Mouse (Mus musculus) heart, embryonic 10.5 days (tissue): ENCODE data around the gene Ptpn12. TPM values are rescaled to one million over a fixed set of nuclear protein-coding genes. Genes with fewer than 3 reads are reported as not detected.

ENCODE experiments used
- DNase-seq: peaks from one replicate; pipeline ENCODE4 v3.0.0-alpha.2; 2017; ENCODE audit warnings: low spot score
- H3K27ac ChIP-seq: fragments of 300-500 bp; sonication (generic); 2 replicates; pipeline ENCODE4 v1.5.1; 2016; ENCODE audit warnings: mild to moderate bottlenecking
- H3K27me3 ChIP-seq: fragments of 300-500 bp; sonication (generic); 2 replicates; pipeline ENCODE4 v1.6.1; 2016; ENCODE audit warnings: mild to moderate bottlenecking; ENCODE audit not compliant: poor library complexity, insufficient read depth, severe bottlenecking
- H3K36me3 ChIP-seq: fragments of 300-500 bp; sonication (generic); 2 replicates; pipeline ENCODE4 v1.6.1; 2016; ENCODE audit warnings: mild to moderate bottlenecking, moderate library complexity
- H3K4me1 ChIP-seq: fragments of 300-500 bp; sonication (generic); 2 replicates; pipeline ENCODE4 v1.6.1; 2016; ENCODE audit warnings: mild to moderate bottlenecking
- H3K4me3 ChIP-seq: fragments of 300-500 bp; sonication (generic); 2 replicates; pipeline ENCODE4 v1.5.1; 2016; ENCODE audit warnings: mild to moderate bottlenecking, moderate library complexity
- H3K9me3 ChIP-seq: fragments of 300-500 bp; sonication (generic); 2 replicates; pipeline ENCODE4 v1.6.1; 2016; ENCODE audit warnings: mild to moderate bottlenecking, moderate library complexity
- WGBS: fragments of 180-500 bp; shearing (Covaris S2); methylation state at CpG from one replicate; pipeline ENCODE4 v1.1.7; 2016; 5-methylcytosine and 5-hydroxymethylcytosine counted together
- polyA plus RNA-seq: library from polyadenylated mRNA; unstranded; fragments of >200 nt; fragmentation: Nextera tagmentation; extraction: Ambion mirVana; gene quantifications from 2 replicates; pipeline ENCODE4 v1.2.1, GENCODE M21; 2016

Ptpn12 gene
- polyA plus RNA-seq, 1 experiment from 2014 or later, result 19.9 TPM

DNA sequence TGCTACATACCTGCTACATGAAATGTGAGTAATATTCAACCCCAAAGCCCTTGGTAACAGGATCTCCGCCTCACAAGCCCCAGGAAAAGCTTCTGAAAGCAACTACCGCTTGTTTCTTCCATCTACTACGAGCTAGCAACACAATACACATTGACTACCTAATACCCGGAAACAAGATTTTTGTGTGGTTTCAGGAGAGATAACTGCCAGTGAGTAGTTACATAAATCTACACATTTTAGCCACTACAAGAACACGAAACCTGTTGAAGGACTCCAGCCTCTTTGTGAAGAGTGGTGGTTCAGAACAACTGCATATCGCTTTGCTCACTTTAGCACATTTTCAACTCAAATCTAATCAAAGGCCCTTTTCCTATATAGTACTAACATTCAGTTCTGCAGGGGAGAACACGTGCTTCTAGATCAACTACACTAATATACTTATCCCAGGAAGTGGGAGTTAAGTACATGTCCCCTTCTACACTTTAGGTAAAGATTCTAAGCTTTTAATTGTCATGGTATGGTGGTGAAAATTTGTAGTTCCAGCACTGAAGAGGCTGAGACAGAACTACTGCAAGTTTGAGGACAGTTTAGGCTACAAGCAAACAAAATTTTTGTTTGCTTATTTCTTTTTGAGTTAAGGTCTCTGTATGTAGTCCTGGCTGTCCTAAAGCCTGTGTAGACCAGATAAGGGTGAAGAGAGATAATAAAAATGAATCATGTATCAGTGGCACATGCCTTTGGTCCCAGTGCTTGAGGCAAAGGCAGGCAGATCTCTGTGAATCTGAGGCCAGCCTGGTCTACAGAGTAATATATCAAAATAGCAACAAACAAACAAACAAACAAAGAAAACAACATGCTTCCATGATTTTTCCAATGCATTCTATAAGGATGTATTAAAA lies 9.3 kb downstream of the Ptpn12 start:
- no peak for DNase-seq
- Histone ChIP-seq H3K27ac (no peak overlapping the region), H3K27me3 (no peaks in the 10 kb centered on the region), H3K36me3 (no peaks in the 10 kb centered on the region), H3K9me3 (no peaks in the 10 kb centered on the region), H3K4me1 (0 out of 2 replicates have a peak, but pooled peaks cover 3% of the 10 kb centered on the region), H3K4me3 (no peak overlapping the region)
- 73% methylated on average over 7 of the region's 7 CpGs for WGBS

DNA sequence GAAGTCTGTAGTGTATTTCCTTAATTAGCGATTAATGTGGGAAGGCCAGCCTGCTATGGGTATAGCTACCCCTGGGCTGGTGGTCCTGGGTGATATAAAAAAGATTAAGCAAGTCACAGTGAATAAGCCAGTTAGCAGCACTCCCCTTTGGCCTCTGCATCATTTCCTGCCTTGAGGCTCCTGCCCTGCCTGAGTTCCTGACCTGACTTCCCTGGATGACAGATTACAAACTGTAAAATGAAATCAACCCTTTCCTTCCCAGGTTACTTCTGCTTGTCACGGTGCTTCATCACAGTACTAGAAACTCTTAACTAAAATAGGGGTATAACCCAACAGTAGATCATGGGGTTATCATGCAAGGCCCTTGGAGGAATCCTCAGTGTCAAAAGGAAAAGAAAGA lies 10.2 kb downstream of the Ptpn12 start:
- Histone ChIP-seq H3K27ac (no peak overlapping the region), H3K36me3 (no peaks in the 10 kb centered on the region), H3K27me3 (no peaks in the 10 kb centered on the region), H3K9me3 (no peaks in the 10 kb centered on the region), H3K4me3 (no peak overlapping the region), H3K4me1 (no peaks in the 10 kb centered on the region)
- 75% methylated on average over 2 of the region's 2 CpGs for WGBS
- DNase-seq, result no peak

DNA sequence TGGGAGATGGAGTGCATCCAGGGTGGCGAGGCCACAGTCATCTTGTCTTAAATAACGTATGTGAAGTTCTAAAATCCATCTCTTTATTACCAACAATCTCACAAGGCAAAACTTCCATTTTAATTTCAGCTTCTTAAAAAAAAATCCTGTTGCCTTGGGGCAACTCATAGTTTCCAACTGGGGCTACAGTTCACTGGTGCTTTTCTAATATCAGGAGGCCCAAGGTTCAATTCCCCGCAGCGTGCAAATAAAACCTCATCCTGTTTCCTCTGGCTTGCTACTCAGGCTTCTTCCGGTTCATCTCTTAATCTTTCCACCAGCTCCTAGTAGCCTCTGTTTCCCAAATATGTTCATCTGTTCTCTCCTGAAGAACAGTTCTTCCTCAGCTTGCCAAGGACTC lies 17.6 kb downstream of the Ptpn12 start:
- Histone ChIP-seq H3K36me3 (no peaks in the 10 kb centered on the region), H3K27ac (no peak overlapping the region), H3K9me3 (no peaks in the 10 kb centered on the region), H3K4me1 (peaks cover 5% of the 10 kb centered on the region; the same call in 1 of the 2 replicates), H3K4me3 (no peak overlapping the region), H3K27me3 (no peaks in the 10 kb centered on the region)
- DNase-seq, result no peak
- whole genome bisulfite sequencing, result 87% methylated on average over 5 of the region's 5 CpGs

DNA sequence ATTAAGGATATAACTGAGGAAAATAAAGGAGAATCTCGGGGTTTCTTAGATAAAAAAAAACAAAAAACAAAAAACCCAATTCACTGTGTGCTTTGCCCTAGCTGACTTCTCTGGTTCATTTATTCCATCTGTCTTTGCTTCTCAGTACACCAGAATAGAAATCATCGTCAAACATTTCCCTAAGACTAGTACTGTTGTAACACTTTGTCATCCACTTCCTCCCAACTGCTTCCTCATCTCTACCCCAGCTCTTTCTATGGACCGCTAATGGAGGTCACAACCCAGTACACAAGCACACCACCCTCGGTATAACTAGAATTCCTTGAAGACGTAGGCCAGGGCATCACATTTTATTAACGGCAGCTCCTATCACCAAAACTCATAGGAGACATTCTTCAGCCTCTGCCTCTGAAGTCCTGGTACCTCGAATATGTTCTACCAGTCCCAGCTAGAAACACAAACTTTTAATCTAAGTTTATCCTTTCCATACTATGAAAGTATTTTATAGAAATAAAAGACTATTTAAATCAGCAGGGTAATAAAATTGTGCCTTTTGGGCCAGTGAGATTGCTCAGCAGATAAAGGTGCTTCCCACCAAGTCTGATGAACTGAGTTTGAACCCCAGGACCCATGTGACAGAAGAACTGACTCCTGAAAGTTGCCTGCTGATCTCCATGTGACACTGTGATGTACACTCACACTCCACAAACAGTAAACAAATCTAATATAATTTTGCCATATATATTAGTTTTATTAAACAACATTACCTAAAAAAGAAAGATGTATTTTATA lies 19.8 kb downstream of the Ptpn12 start:
- peaks cover 5% of the 10 kb centered on the region; the same call in 1 of the 2 replicates for H3K4me1 ChIP-seq
- 81% methylated on average over 7 of the region's 7 CpGs for WGBS
- H3K27ac ChIP-seq, result no peak overlapping the region
- H3K27me3 ChIP-seq, result no peaks in the 10 kb centered on the region
- H3K36me3 ChIP-seq, result no peaks in the 10 kb centered on the region
- no peak overlapping the region for H3K4me3 ChIP-seq
- H3K9me3 ChIP-seq, result no peaks in the 10 kb centered on the region
- no peak for DNase-seq

DNA sequence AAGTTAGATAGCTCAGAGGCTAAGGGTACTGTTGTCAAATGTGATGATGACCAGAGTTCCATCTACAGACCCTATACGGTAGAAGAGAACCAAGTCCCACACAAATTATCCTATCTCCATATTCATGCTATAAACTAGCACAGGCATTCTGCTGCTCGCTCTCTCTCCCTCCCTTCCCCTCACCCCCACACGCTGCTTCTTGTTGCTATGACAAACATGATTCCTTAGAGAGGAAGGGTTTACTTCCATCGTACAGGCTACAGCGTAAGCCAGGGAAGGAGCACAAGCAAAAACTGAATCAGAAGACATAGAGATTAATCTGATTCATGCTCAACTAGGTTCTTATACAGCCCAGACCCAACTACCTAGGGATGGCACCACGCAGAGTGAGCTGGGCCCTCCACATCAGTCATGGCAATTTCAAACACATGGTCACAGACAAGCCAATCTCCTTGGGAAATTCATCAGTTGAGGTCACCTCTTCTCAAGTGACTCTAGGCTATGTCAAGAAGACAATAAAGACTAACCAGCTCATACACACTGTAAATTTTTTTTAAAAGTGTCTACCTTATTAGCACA lies 21.2 kb downstream of the Ptpn12 start:
- WGBS, result 66% methylated on average over 6 of the region's 6 CpGs
- H3K4me1 ChIP-seq, result peaks cover 5% of the 10 kb centered on the region; the same call in 1 of the 2 replicates
- H3K4me3 ChIP-seq, result no peak overlapping the region
- DNase-seq, result no peak
- peaks cover 1% of the 10 kb centered on the region; the same call in 1 of the 2 replicates for H3K36me3 ChIP-seq
- H3K27me3 ChIP-seq, result no peaks in the 10 kb centered on the region
- H3K9me3 ChIP-seq, result no peaks in the 10 kb centered on the region
- no peak overlapping the region for H3K27ac ChIP-seq

DNA sequence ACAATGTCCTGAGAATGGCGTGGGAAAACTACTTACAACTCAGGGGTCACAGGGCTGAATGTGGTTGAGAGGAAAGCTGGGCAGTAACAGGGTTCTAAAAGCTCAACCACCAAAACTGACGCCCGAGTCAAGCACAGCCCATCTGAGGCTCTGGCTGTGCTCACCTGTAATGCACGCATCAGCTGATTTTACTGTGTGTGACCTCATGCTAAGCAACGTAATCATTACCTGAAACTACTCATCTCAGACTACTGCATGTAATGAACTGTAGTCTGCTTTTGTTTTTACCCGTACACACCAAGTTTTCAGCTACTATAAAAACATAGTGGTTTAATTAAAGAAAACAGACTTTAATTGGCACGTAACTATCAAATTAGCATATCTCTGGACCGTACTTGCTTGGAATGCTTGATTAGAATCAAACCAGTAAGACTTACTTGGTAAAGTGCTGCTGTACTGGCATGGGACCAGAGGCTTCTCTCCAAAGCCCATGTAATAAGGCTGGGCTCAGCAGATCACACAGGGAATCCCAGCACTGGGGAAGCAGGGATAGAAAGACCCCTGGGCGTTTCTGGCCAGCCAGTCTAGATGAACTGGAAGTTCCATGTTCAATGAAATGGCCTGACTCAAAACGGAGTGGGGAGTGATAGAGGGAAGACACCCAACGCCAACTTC lies 22.2 kb downstream of the Ptpn12 start:
- WGBS, result 81% methylated on average over 11 of the region's 11 CpGs
- no peak overlapping the region for H3K27ac ChIP-seq
- H3K27me3 ChIP-seq, result no peaks in the 10 kb centered on the region

DNA sequence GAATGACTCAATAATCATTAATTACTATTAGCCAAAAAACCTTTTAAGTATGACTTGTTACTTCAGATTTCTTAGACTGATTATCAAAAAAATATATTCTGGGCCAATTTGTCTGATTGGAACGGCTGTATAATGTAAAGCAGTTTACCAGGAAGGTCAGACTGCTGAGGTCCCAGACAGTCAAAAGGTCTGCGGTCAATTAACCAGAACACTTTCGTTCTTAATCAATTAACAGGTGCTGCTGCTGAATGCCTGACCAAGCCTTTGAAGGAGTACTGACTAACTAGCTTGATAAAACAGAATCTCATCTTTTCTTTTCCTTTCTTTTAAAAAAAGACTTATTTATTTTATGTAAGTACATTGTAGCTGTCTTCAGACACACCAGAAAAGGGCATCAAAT lies 23.1 kb downstream of the Ptpn12 start:
- H3K36me3 ChIP-seq, result peaks cover 15% of the 10 kb centered on the region
- H3K27me3 ChIP-seq, result no peaks in the 10 kb centered on the region
- H3K4me3 ChIP-seq, result no peak overlapping the region
- H3K9me3 ChIP-seq, result no peaks in the 10 kb centered on the region
- H3K27ac ChIP-seq, result no peak overlapping the region
- 73% methylated on average over 3 of the region's 3 CpGs for WGBS
- no peak for DNase-seq
- peaks cover 5% of the 10 kb centered on the region; the same call in 1 of the 2 replicates for H3K4me1 ChIP-seq

More for the DNA sequence above, 22.2 kb downstream of the Ptpn12 start:
- no peak overlapping the region for H3K4me3 ChIP-seq
- H3K4me1 ChIP-seq, result peaks cover 5% of the 10 kb centered on the region; the same call in 1 of the 2 replicates
- H3K9me3 ChIP-seq, result no peaks in the 10 kb centered on the region
- H3K36me3 ChIP-seq, result peaks cover 7% of the 10 kb centered on the region; the same call in 1 of the 2 replicates
- no peak for DNase-seq

DNA sequence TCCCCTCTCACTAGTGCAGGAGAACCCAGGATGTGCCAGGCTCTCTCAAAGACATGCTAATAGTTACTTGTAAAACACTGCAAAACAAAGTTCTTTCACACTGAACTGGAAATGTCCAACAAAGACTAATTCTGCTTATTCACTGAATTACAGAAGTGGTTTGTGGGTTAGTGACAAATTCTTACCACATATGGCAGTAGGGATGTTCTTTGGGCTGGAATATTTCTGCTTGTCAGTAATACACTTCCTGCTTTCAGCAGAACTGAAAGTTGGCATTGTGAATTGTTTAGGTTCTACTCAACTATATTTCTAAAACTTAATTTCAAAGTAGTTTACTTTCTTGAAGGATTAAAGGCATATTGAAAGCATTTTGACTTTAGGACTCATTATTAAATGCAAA lies 25.5 kb downstream of the Ptpn12 start:
- no peak for DNase-seq
- Histone ChIP-seq H3K4me3 (no peak overlapping the region), H3K27me3 (no peaks in the 10 kb centered on the region), H3K36me3 (peaks cover 23% of the 10 kb centered on the region), H3K27ac (no peak overlapping the region), H3K9me3 (no peaks in the 10 kb centered on the region), H3K4me1 (peaks cover 5% of the 10 kb centered on the region; the same call in 1 of the 2 replicates)

DNA sequence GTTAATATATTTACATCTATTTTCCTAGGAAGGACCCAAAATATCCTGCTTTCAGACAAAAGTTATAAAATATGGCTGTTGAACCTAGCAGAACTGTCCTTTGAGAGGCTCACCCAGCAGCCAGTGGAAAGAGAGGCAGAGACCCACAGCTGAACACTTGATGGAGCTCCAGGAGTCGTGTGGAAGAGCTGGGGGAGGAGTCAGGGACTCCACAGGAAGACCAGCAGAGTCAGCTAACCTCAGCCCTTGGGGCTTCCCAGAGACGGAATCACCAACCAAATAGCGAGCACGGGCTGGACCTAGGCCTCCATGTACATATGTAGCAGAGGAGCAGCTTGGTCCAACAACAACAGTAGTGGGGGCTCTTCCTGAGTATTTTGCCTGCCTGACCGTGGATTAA lies 38.6 kb downstream of the Ptpn12 start:
- no peak for DNase-seq

DNA sequence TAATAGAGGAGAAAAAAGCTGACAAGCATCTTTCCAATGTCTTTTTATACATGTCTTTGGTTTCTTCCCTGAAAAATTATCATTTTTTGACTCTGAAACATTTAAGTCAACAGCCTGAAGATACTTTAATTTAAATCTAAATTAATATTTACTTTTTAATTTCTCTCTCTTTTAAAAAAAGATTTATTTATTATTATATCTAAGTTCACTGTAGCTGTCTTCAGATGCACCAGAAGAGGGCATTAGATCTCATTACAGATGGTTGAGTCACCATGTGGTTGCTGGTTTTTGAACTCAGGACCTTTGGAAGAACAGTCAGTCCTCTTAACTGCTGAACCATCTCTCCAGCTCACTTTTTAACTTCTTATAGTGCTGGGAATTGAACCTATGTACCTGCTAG lies 44.8 kb downstream of the Ptpn12 start:
- Histone ChIP-seq H3K4me3 (no peak overlapping the region), H3K9me3 (no peaks in the 10 kb centered on the region), H3K27ac (no peak overlapping the region), H3K36me3 (peaks cover 58% of the 10 kb centered on the region), H3K4me1 (no peaks in the 10 kb centered on the region), H3K27me3 (no peaks in the 10 kb centered on the region)
- no peak for DNase-seq

More for the DNA sequence above, 38.6 kb downstream of the Ptpn12 start:
- H3K4me3 ChIP-seq, result no peak overlapping the region
- H3K27ac ChIP-seq, result no peak overlapping the region
- H3K36me3 ChIP-seq, result peaks cover 49% of the 10 kb centered on the region
- H3K4me1 ChIP-seq, result no peaks in the 10 kb centered on the region
- 54% methylated on average over 5 of the region's 5 CpGs for WGBS
- H3K9me3 ChIP-seq, result no peaks in the 10 kb centered on the region
- no peaks in the 10 kb centered on the region for H3K27me3 ChIP-seq

DNA sequence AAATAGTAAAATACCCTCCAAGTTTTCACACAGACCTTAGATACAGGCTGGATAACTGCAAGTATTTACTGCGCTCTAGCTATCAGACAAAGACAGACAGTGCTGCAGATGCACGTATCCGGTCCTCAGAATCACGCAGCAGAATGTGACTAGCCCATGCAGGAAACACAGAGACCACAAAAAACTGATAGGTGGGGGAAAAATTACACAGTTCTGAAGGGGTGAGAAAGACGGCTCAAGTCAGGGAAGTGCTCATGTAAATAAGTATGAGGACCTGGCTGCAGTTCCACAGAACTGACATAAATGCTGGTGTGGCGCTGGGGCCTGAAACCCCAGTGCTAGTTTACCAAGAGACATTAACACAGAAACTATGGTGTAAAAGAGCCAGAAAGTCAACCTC lies 53.0 kb downstream of the Ptpn12 start:
- Histone ChIP-seq H3K36me3 (peaks cover 76% of the 10 kb centered on the region), H3K4me1 (no peaks in the 10 kb centered on the region), H3K4me3 (no peak overlapping the region), H3K9me3 (no peaks in the 10 kb centered on the region), H3K27me3 (no peaks in the 10 kb centered on the region), H3K27ac (no peak overlapping the region)
- 90% methylated on average over 6 of the region's 6 CpGs for WGBS
- DNase-seq, result no peak

DNA sequence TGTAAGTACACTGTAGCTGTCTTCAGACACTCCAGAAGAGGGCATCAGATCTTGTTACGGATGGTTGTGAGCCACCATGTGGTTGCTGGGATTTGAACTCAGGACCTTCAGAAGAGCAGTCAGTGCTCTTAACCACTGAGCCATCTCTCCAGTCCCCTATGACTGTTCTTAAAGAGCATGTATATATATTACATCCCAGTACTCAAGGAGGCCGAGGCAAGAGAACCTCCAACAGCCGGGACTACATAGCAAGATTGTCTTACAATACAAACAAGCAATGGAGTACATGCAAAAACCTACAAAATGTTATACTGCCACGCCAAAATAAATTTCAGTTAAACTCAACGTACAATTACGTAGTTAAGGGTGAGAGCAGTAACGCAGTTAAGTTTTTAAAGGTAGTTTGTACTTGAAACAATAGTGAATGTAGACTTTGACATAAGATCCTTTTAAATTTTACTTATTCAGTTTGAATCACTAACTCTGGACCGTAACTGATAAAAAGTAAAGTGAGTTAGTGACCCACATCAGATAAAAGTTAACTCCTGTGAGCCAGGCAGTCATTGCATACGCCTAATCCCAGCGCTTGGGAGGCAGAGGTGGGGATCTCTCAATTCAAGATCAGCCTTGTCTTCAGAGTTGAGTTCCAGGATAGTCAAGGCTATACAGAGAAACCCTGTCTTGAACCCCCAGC lies 53.9 kb downstream of the Ptpn12 start:
- whole genome bisulfite sequencing, result 90% methylated on average over 10 of the region's 10 CpGs
- Histone ChIP-seq H3K36me3 (peaks cover 85% of the 10 kb centered on the region), H3K4me1 (no peaks in the 10 kb centered on the region), H3K27me3 (no peaks in the 10 kb centered on the region), H3K9me3 (no peaks in the 10 kb centered on the region), H3K4me3 (no peak overlapping the region), H3K27ac (no peak overlapping the region)
- no peak for DNase-seq
